Mouse (Mus musculus) adrenal gland, adult 18-20 months (tissue): ENCODE results near the gene Katnal1. TPM values are rescaled to one million over a fixed set of nuclear protein-coding genes. Genes with fewer than 3 reads are reported as not detected.

Experiments used
- DNase-seq, 2 experiments: peaks; one replicate each; pipeline ENCODE4 v3.0.0; 2021 to 2022; ENCODE audit warnings: low spot score in 2 of 2
- total RNA-seq, 2 experiments: library from RNA; stranded (reverse); gene quantifications; 1 replicate in 1 of 2; 2 replicates in 1 of 2; pipeline ENCODE4 v1.2.3; 2021

Katnal1 gene
- total RNA-seq, 2 experiments from 2014 or later: 5.8 to 8.3 TPM

DNA sequence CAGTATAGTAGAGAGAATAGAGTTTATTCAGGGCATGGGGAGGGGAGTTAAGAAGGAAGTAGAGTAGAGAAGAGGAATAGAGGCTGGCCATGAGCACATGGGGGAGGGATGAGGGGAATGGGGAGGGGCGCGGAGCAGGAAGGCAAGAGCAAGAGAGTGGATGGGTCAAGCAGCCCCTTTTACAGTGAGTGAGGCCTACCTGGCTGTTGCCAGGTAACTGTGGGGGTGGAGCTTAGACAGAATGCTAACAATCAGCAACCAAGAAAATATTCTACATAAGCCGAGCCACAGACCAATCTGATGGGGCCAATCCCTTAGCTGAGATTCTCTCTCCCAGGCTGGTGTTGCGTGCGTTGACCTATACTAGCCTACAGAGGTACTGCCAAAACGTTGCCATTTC lies 26.5 kb upstream of the Katnal1 start:
- DNase-seq: no peak

DNA sequence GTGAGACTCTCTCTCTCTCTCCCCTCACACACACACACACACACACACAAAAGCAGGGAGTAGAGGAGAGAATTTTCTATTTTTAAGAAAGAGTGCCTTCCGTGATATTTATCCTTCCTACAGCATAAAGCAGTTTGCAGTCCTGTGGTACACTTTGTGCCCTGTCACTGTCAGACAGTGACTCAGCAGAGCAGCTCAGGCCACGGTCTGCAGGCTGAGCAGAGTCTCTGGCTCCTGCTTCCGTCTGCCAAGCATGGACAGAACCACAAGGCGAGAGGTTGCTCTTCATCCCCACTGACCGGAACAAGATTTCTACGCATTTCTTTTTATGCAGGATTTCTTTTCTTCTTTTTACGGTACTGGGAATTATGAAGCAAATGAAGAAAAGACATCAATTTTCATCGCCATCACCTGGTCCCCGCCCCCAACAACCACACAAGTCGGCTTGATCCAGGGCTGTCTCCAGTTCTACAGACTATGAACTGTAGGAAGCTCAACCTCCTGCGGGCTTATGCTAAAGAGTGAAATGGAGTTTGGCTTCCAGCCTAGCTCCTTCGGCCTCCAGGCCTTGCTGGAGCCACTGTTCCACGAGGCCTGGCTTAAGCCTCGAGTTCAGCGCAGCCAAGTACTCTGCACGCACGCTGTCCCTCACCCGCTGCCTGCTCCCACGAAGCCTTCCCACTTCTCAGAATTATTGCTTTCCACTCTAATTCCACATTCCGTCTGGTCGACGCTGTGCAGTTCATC lies 25.4 kb upstream of the Katnal1 start:
- DNase-seq: no peak

DNA sequence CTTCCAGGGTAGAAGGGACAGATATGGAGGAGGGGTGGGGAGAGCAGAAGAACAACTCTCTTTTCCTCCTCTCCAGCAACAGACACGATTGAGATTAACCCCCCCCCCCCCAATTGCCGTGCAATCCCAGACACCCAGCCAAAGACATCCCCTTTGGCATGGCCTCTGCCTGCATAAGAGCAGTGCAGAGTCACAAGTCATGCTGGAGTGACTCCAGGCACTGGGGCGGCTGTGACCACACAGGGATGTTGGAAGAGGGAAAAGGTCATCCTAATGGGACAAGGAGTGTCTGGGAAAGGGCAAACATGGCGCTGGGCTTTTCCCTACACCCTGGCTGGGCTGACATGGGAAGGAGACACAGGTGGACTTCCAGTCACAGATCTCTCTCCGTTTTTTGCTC lies 24.0 kb upstream of the Katnal1 start:
- DNase-seq: no peak

DNA sequence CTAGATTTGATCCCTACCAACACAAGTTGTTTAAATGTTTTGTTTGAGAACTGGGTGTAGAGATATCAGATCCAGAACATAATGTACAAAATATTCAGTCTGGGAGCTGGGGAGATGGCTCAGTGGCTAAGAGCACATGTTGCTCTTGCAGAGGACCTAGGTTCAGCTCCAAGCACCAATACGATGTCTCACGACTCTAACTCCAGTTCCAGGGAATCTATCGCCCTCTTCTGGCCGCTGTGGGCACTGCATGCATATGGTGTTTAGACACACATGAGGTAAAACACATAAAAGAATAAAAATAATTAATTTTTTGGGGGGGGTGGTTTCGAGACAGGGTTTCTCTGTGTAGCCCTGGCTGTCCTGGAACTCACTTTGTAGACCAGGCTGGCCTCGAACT lies 23.3 kb upstream of the Katnal1 start:
- DNase-seq: no peak

DNA sequence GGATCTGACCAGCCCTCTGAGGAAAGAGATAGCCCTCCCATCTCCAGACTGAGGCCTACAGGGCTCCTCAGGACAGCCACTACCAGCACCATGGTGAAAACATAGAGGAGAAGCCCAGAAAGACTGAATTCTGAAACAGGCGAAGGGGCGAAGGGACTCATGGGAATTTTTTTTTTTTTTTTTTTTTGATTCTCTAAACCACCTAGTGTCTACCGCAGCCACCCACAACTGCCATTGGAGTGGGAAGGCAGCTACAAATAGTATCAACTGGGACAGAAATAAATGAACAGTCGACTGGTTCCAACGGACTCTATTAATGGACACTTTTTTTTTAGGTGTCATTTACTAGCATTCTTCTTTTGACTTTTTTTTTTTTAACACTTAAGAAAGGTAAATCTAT lies 22.2 kb upstream of the Katnal1 start:
- no peak for DNase-seq

DNA sequence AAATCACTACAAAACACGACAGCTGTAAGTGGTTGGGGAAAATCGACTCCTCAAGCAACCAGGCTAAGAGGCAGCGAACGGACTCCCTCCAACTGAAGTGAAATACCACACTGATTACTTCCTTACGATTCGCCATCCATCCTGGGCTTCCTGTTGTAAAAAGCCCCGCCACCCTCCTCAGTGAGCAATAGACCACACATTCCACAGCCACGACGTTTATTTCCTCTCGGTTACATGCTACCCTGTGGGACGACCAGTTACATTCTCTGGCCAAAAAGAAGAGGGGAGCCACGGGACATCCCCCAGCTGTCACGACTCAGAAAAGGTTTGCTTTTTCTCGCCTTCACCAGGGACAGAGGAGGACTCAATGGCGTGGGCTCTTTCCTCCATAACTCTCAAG lies 20.9 kb upstream of the Katnal1 start:
- DNase-seq: no peak

DNA sequence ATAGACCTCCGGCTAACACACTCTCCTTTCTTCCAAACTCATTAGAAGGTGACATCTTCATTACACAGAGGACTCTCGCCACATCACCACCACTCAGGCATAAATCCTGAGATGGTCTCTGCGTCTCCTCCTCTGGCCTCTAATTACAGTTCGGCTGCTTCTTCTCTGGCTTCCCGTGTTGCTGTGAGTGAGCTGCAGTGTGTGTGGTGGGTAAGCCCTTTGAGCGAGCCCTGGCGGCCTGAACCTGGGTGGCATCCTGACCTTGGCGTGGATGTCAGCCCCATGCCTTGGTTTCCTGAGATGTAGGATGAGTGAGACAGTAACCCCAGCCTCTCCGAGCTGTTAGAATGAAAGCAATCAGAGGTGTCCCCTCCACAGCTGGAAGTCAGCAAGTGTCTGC lies 19.5 kb upstream of the Katnal1 start:
- no peak for DNase-seq

DNA sequence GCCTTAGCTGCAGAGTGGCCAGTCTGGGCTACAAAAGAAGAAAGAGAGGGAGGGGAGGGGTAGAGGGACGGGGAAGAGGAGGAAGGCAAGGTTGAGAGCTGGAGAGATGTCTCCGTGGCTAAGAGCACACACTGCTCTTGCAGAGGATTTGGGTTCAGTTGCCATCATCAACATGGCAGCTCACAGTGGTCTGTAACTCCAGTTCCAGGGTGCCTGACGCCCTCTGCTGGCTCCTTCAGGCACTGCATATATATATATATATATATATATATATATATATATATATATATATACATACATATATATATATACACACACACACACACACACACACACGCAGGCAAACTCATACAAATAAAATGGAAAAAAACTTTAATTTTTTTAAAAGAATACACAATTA lies 18.3 kb upstream of the Katnal1 start:
- DNase-seq: no peak

DNA sequence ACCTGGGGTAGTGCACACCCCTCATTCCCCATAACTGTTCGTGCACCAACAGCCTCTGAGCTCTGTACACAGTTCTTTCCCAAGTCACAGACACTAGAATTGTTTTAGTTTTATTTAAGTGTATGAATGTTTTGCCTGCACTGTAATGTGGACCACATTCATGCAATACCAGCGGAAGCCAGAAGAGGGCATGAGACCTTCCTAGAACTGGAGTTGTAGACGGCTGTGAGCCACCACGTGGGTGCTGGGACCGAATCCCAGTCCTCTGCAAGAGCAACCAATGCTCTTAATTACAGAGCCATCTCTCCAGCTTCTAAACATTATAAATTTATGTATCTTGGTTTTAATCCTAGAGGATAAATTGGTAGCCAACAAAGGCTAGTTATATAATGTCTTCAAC lies 17.7 kb upstream of the Katnal1 start:
- peak in 1 of 2 experiments; percentile 47 for DNase-seq

DNA sequence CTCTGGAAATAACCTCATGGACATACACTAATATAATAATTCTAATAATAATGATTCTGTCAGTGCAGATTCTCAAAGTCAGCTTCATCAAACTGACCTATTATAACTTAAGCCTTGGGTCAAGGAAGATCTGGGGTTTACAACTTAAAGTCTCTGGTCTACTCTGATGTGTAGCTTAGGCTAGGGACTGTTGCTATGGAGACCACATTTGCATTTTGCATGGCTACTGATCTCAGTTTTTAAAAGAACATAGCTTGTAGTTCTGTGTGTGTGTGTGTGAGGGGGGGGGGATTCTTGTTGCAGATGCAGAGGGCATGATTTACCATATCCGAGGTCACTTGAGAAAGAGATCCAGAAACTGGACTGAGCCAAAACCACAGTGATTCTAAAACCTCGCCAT lies 16.6 kb upstream of the Katnal1 start:
- DNase-seq: no peak

DNA sequence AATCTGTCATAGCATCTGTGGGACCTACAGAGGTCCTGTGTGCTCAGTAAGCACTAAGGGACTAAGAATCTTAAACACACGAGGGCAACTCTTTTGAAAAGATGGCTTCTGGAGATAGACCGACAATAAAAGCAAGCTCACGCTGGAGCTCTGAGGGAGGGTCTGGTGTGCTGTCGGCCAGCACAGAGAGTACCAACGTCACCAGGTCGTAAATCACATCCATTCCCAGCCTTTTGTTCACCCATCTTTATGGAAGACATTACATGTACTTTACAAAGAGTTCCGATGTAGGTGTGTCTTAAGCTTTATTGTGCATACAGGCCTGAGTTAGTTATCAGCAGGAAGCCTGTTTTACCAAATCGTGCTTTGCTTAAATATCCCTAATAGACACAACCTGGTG lies 14.9 kb upstream of the Katnal1 start:
- DNase-seq: no peak

DNA sequence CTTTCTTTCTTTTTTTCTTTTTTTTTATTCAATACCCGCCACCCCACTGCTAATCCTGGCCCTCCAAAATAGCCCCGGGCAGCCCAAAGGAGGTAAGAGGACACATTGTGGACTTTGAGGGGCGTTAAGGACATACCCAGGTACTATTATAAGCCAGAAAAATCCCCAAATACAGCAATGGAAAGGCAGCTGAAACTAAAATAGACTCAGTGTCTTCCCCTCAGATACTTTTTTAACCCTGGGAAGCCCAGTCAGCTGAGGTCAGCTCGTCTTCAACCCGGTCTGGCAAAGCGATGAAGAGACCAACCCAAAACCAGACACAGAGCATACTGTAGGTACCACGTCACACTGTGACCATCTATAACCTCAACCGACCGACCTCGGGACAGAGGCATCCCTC lies 14.3 kb upstream of the Katnal1 start:
- no peak for DNase-seq

DNA sequence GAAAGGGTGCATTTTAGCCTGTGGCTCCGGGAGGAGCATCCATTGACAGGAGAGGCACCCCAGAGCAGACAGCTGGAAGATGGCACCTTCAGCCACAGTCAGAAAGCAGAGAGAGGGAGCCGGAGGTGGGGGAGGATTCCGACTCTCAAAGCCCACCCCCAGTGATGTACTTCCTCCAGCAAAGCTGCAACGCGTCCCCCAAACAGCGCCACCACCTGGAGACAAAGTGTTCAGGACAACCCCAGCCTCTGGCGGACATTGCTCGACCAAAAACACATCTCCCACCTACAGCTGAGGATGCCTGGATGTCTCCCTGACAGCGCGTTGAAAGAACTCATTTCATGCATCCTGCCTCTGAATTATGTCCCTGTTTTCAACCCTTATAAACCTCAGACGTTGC lies 13.8 kb upstream of the Katnal1 start:
- DNase-seq: no peak

DNA sequence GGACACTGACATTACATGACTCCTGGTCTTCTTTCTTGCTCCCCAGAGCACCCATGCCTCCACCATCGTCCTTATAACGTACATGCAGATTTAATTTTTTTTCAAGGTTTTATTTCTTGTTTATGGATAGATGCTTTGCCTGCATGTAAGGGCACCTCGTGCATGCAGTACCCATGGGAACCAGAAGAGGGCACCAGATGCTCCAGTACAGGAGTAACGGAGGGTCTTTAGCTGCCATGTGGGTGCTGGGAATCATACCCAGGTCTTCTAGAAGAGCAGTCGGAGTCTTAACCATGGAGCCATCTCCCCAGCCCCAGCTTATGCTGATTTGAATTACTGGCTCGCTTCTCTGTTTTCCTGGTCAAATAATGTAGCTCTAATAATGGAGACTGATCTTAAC lies 13.2 kb upstream of the Katnal1 start:
- no peak for DNase-seq

DNA sequence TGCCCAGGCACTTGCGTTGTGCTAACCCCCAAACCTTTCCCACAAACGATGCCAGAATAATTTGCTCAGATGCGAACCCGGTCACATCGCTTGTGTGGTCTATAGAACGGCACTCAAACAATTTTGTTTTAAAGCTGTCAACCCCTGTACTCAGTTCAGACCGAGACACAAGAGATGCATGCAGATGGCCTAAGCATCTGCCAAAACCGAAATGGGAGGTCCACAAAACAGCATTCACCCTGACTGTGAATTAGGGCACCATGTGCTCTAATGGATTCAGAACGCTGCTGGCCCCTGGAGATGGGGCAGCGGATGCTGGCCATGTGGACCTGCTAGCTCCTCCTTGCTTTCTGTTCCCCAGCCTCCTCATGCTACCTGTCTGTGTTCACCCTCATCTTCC lies 12.7 kb upstream of the Katnal1 start:
- DNase-seq: no peak

DNA sequence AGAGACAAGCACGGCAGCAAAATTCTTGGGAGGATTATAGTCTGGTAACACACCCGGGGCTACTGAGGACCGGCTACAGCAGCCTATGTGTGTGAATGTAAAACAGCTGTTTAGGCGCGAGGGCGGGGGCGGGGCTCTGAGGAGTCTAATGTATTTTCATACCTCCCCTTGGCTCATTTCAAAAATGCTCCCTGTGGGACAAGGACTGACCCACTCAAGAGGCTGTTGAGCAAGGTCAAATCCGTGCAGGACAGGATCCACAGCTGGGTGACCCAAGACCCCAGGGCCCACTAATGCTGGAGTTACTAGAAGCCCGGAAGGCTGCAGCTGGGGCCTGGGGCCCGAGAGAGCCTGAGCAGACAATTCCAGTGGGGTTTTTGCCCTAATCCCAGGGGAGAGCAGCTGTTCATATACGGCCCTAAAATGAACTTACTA lies 10.8 kb upstream of the Katnal1 start:
- DNase-seq: no peak

DNA sequence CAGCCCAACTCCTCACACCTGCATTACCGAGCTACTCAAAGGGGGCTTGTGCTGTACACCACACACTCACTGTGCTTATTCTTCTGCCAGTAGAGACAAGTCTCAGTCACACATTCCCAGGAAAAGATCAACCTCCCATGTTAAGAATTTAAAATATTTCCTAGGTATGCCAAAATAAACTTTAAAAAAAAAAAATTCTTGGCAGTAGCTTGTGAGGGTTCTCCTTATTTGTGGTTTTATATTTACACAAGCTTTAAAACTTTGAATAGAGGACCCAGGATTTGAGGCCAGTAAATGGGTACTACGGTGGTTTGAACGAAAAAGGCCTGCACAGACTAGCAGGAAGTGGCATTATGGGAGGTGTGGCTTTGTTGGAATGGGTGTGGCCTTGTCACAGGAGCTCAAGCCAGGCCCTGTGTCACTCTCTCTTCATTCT lies 7.4 kb upstream of the Katnal1 start:
- DNase-seq: no peak

DNA sequence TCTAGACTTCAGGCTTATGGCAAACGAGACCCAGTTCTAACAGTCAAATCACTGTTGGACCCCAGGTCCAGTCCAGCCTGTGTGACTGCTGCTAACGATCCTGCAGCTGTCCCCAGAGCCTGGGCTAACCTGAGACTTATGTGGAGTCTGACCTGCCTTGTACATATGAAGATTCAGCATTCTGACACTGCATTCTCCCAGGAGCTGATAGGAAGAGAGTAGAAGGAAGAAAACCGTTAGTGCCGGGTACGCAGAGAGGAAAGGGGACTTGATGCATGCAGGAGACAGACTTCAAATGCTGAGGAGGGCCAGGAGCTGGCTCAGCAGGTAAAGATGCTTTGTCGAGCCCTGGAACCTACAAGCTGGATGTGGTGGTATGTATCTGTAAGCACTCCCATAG lies 6.8 kb upstream of the Katnal1 start:
- DNase-seq: no peak

DNA sequence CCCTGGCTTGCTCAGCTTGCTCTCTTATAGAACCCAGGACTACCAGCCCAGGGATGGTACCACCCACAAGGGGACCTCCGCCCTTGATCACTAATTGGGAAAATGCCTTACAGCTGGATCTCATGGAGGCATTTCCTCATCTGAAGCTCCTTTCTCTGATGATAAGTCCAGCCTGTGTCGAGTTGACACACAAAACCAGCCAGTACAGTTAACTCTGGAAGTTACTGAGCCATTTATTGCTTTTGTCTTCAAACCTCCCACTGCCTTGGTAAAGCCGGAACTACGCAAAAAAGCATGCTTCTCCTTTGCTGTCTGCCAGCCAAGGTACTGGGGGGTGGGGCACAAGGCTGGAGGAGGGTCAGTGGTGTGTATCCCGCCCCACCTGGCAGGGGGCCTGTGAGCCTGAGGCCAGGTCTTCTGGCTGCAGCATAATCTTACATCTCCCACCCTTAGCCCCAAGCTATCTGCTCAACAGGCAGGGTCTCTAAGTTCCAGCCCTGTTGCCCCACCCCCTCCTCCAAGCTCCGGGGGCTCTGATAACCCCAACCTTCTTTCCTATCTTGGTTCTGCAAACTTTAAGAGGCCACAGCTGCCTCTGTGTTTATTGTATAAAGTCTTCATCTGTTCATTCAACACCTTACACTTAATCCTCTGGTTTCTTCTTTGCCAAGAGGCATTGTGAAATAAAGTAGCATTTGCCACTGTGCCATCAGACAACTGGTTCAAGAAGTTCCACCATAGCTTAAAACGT lies 6.1 kb upstream of the Katnal1 start:
- no peak for DNase-seq

DNA sequence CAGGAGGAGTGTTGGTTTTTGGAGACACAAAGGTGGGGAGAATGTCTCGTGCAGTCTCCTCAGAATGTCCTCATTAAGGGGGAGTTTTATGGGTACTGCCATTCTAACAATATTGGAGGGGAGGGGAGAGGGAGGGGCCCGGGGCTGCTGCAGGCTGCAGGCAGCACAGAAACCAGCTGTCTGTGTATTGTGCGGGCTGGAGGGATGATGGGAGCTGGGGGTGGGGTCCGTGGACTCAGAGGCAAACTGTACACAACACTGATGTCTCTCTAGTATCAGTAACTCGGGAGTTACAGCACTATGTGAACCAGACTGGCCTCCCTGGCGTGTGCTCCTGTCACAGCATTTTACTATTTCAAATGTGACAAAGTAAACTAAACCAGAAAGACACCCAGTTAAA lies 5.3 kb upstream of the Katnal1 start:
- no peak for DNase-seq

DNA sequence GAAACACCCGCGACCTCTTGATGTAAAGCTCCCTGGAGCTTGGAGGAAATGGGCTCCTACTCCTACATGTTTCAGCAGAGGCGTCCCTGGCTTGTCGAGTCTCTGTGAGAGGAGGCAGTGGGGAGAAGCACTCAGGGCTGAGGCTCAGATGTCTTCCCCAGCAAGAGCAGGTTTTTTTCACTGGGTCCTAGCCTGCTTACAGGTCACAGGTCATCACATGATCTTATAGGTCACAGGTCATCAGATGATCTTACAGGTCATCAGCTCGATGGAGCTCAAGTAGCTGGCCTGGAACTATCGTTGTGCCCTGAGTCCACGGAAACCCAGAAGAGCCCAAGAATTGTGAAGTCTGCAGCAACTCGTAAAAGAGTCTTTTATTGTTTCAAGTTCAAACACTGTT lies 4.6 kb upstream of the Katnal1 start:
- no peak for DNase-seq

DNA sequence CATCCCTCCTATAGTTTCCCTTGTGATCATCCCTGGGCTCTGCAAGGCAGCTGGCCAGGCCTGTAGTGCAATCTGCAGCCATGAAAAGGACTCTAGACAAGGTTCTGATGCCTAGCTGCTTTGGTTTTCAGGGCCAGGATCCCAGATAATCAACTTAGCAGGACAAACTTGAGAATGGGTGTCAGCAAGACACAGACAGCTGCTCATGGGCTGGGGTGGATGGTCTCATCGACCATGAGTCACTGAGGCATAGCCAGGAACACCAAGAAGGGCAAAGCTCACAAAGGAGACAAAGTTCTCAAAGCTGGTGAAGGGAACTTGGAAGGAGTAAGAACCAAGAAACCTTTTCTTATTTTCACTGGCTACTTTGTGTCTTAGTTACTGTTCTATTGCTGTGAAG lies 2.2 kb upstream of the Katnal1 start:
- no peak for DNase-seq
